Mouse (Mus musculus): ENCODE measurements around the gene Adap1. TPM values are rescaled to one million over a fixed set of nuclear protein-coding genes. Genes with fewer than 3 reads are reported as not detected.
A peak's percentile ranks its signal among the peaks of the same experiment; 100 is the strongest.

Adap1 gene
- polyA plus RNA-seq (2014; fragmentation: Nextera tagmentation; extraction: Ambion mirVana): 7.7 and 8.4 TPM in 2 replicates

- peak; percentile 77 for ATAC-seq (ENCODE audit: insufficient read depth, low FRiP score, low TSS enrichment)
- DNase-seq (ENCODE audit: low spot score): peak; percentile 66
- Histone ChIP-seq H3K4me3 (ENCODE audit: low read depth, low read length) (peak within 1 kb of the TSS; percentile 63), H3K27me3 (ENCODE audit: control insufficient read depth, insufficient read depth, low read length) (peaks cover 34% of the 10 kb centered on the region), H3K36me3 (ENCODE audit: control insufficient read depth, insufficient read depth, low read length) (no peaks in the 10 kb centered on the region), H3K27ac (ENCODE audit: low read depth, low read length) (0 out of 2 replicates have a peak within 1 kb of the TSS, but pooled peaks have one; percentile 8), H3K9ac (ENCODE audit: low read length) (peak within 1 kb of the TSS; percentile 67), H3K4me2 (ENCODE audit: low read depth) (peak within 1 kb of the TSS; percentile 99), H3K9me3 (ENCODE audit: control insufficient read depth, low read length) (no peaks in the 10 kb centered on the region), H3K4me1 (ENCODE audit: control insufficient read depth, insufficient read depth, low read length) (peaks cover 4% of the 10 kb centered on the region; the same call in 1 of the 2 replicates)
- 3% methylated on average over 50 of the region's 61 CpGs for WGBS
Measured at GRCm38 (mm10) chr5:139325395-139325966, at the start of gene Adap1. Gene Adap1 (minus strand): TSS chr5:139325622.

GRCm38 (mm10) chr5:139374841-139375240 is 49.4 kb upstream of the Adap1 start:
- ATAC-seq (ENCODE audit: insufficient read depth, low FRiP score, low TSS enrichment): no peak
- Histone ChIP-seq H3K4me1 (ENCODE audit: control insufficient read depth, insufficient read depth, low read length) (0 out of 2 replicates have a peak, but pooled peaks cover 2% of the 10 kb centered on the region), H3K4me3 (ENCODE audit: low read depth, low read length) (no peak overlapping the region), H3K9me3 (ENCODE audit: control insufficient read depth, low read length) (no peaks in the 10 kb centered on the region), H3K4me2 (ENCODE audit: low read depth) (no peak overlapping the region), H3K9ac (ENCODE audit: low read length) (no peak overlapping the region), H3K36me3 (ENCODE audit: control insufficient read depth, insufficient read depth, low read length) (no peaks in the 10 kb centered on the region), H3K27me3 (ENCODE audit: control insufficient read depth, insufficient read depth, low read length) (no peaks in the 10 kb centered on the region), H3K27ac (ENCODE audit: low read depth, low read length) (no peak overlapping the region)
- no peak for DNase-seq (ENCODE audit: low spot score)
- WGBS: 77% methylated on average over 2 of the region's 2 CpGs

- Histone ChIP-seq H3K9ac (ENCODE audit: low read length) (no peak overlapping the region), H3K36me3 (ENCODE audit: control insufficient read depth, insufficient read depth, low read length) (no peaks in the 10 kb centered on the region), H3K4me3 (ENCODE audit: low read depth, low read length) (no peak overlapping the region), H3K9me3 (ENCODE audit: control insufficient read depth, low read length) (no peaks in the 10 kb centered on the region), H3K27ac (ENCODE audit: low read depth, low read length) (no peak overlapping the region), H3K4me1 (ENCODE audit: control insufficient read depth, insufficient read depth, low read length) (0 out of 2 replicates have a peak, but pooled peaks cover 2% of the 10 kb centered on the region), H3K4me2 (ENCODE audit: low read depth) (no peak overlapping the region), H3K27me3 (ENCODE audit: control insufficient read depth, insufficient read depth, low read length) (no peaks in the 10 kb centered on the region)
- ATAC-seq (ENCODE audit: insufficient read depth, low FRiP score, low TSS enrichment) (no peak), DNase-seq (ENCODE audit: low spot score) (no peak)
- WGBS: 90% methylated on average over 6 of the region's 6 CpGs
Measured at GRCm38 (mm10) chr5:139373889-139374444, 48.5 kb upstream of the Adap1 start.

GRCm38 (mm10) chr5:139373126-139373525 is 47.7 kb upstream of the Adap1 start:
- H3K4me2 ChIP-seq (ENCODE audit: low read depth): no peak overlapping the region
- H3K27ac ChIP-seq (ENCODE audit: low read depth, low read length): no peak overlapping the region
- no peaks in the 10 kb centered on the region for H3K36me3 ChIP-seq (ENCODE audit: control insufficient read depth, insufficient read depth, low read length)
- H3K4me1 ChIP-seq (ENCODE audit: control insufficient read depth, insufficient read depth, low read length): 0 out of 2 replicates have a peak, but pooled peaks cover 2% of the 10 kb centered on the region
- WGBS: 79% methylated on average over 3 of the region's 3 CpGs
- H3K9me3 ChIP-seq (ENCODE audit: control insufficient read depth, low read length): no peaks in the 10 kb centered on the region
- ATAC-seq (ENCODE audit: insufficient read depth, low FRiP score, low TSS enrichment): no peak
- no peaks in the 10 kb centered on the region for H3K27me3 ChIP-seq (ENCODE audit: control insufficient read depth, insufficient read depth, low read length)
- no peak for DNase-seq (ENCODE audit: low spot score)
- H3K4me3 ChIP-seq (ENCODE audit: low read depth, low read length): no peak overlapping the region
- H3K9ac ChIP-seq (ENCODE audit: low read length): no peak overlapping the region

- WGBS: 3% methylated on average over 39 of the region's 39 CpGs
- Histone ChIP-seq H3K4me1 (ENCODE audit: control insufficient read depth, insufficient read depth, low read length) (0 out of 2 replicates have a peak, but pooled peaks cover 2% of the 10 kb centered on the region), H3K9me3 (ENCODE audit: control insufficient read depth, low read length) (no peaks in the 10 kb centered on the region), H3K9ac (ENCODE audit: low read length) (peak overlapping the region; percentile 94), H3K36me3 (ENCODE audit: control insufficient read depth, insufficient read depth, low read length) (no peaks in the 10 kb centered on the region), H3K4me2 (ENCODE audit: low read depth) (peak overlapping the region; percentile 84), H3K27ac (ENCODE audit: low read depth, low read length) (no peak overlapping the region; the same call in 1 of the 2 replicates), H3K4me3 (ENCODE audit: low read depth, low read length) (peak overlapping the region; percentile 54), H3K27me3 (ENCODE audit: control insufficient read depth, insufficient read depth, low read length) (no peaks in the 10 kb centered on the region)
- DNase-seq (ENCODE audit: low spot score): peak; percentile 95
- ATAC-seq (ENCODE audit: insufficient read depth, low FRiP score, low TSS enrichment): peak; percentile 85
Measured at GRCm38 (mm10) chr5:139371631-139372401, 46.4 kb upstream of the Adap1 start.

- H3K9me3 ChIP-seq (ENCODE audit: control insufficient read depth, low read length): no peaks in the 10 kb centered on the region
- H3K36me3 ChIP-seq (ENCODE audit: control insufficient read depth, insufficient read depth, low read length): no peaks in the 10 kb centered on the region
- H3K9ac ChIP-seq (ENCODE audit: low read length): peak overlapping the region; percentile 94; the same call in 1 of the 2 replicates
- no peaks in the 10 kb centered on the region for H3K27me3 ChIP-seq (ENCODE audit: control insufficient read depth, insufficient read depth, low read length)
- 60% methylated on average over 5 of the region's 5 CpGs for WGBS
- H3K27ac ChIP-seq (ENCODE audit: low read depth, low read length): no peak overlapping the region
- peak overlapping the region; percentile 84 for H3K4me2 ChIP-seq (ENCODE audit: low read depth)
- H3K4me1 ChIP-seq (ENCODE audit: control insufficient read depth, insufficient read depth, low read length): 0 out of 2 replicates have a peak, but pooled peaks cover 2% of the 10 kb centered on the region
- ATAC-seq (ENCODE audit: insufficient read depth, low FRiP score, low TSS enrichment): no peak
- DNase-seq (ENCODE audit: low spot score): no peak
- H3K4me3 ChIP-seq (ENCODE audit: low read depth, low read length): no peak overlapping the region
Measured at GRCm38 (mm10) chr5:139371118-139371517, 45.7 kb upstream of the Adap1 start.

- 88% methylated on average over 6 of the region's 6 CpGs for WGBS
- DNase-seq (ENCODE audit: low spot score) (no peak), ATAC-seq (ENCODE audit: insufficient read depth, low FRiP score, low TSS enrichment) (no peak)
- no peaks in the 10 kb centered on the region for H3K27me3 ChIP-seq (ENCODE audit: control insufficient read depth, insufficient read depth, low read length)
- H3K9ac ChIP-seq (ENCODE audit: low read length): no peak overlapping the region
- H3K9me3 ChIP-seq (ENCODE audit: control insufficient read depth, low read length): no peaks in the 10 kb centered on the region
- H3K4me1 ChIP-seq (ENCODE audit: control insufficient read depth, insufficient read depth, low read length): 0 out of 2 replicates have a peak, but pooled peaks cover 2% of the 10 kb centered on the region
- H3K4me3 ChIP-seq (ENCODE audit: low read depth, low read length): no peak overlapping the region
- no peak overlapping the region for H3K4me2 ChIP-seq (ENCODE audit: low read depth)
- no peaks in the 10 kb centered on the region for H3K36me3 ChIP-seq (ENCODE audit: control insufficient read depth, insufficient read depth, low read length)
- no peak overlapping the region for H3K27ac ChIP-seq (ENCODE audit: low read depth, low read length)
Measured at GRCm38 (mm10) chr5:139370336-139370735, 44.9 kb upstream of the Adap1 start.

- WGBS: 86% methylated on average over 11 of the region's 11 CpGs
- DNase-seq (ENCODE audit: low spot score): no peak
- Histone ChIP-seq H3K4me1 (ENCODE audit: control insufficient read depth, insufficient read depth, low read length) (peaks cover 5% of the 10 kb centered on the region; the same call in 1 of the 2 replicates), H3K27ac (ENCODE audit: low read depth, low read length) (no peak overlapping the region), H3K4me3 (ENCODE audit: low read depth, low read length) (no peak overlapping the region), H3K9ac (ENCODE audit: low read length) (no peak overlapping the region), H3K36me3 (ENCODE audit: control insufficient read depth, insufficient read depth, low read length) (no peaks in the 10 kb centered on the region), H3K27me3 (ENCODE audit: control insufficient read depth, insufficient read depth, low read length) (no peaks in the 10 kb centered on the region), H3K4me2 (ENCODE audit: low read depth) (no peak overlapping the region), H3K9me3 (ENCODE audit: control insufficient read depth, low read length) (no peaks in the 10 kb centered on the region)
- no peak for ATAC-seq (ENCODE audit: insufficient read depth, low FRiP score, low TSS enrichment)
Measured at GRCm38 (mm10) chr5:139368638-139369320, 43.4 kb upstream of the Adap1 start.

All from neural tube, embryonic 11.5 days (tissue).